8 mouse cellular contexts compared by ENCODE assay signal in genomic region chr12:75733331-75734070, GRCm38 (mm10). TPM values are rescaled to one million over a fixed set of nuclear protein-coding genes. Genes with fewer than 3 reads are reported as not detected.
A peak's percentile ranks its signal among the peaks of the same experiment; 100 is the strongest.
DNase-seq lines count a peak whose midpoint lies in the region; ATAC-seq and TF ChIP-seq lines count a peak whose summit lies in the region.

No protein-coding gene starts in this region.

- no peaks in the 10 kb centered on the region for H3K27me3 ChIP-seq in kidney, embryonic 14.5 days (ENCODE audit: control insufficient read depth, insufficient read depth, low read length)
- H3K27me3 ChIP-seq in heart, embryonic 16.5 days (ENCODE audit: control insufficient read depth, insufficient read depth, low read length), result no peaks in the 10 kb centered on the region
- no peaks in the 10 kb centered on the region for H3K27me3 ChIP-seq in lung, postnatal 0 days (replicated peaks; ENCODE audit: insufficient read depth, low read length)

- intact Hi-C loops in left cerebral cortex, postnatal 36 days (cut with DNase I), result loop anchor here (2.0 to 5.0 kb wide), 2 partner anchors 65 to 136 kb away; partner anchors contain the start of genes Ppp2r5e and Wdr89
- intact Hi-C loops in gastrocnemius, postnatal 36 days (cut with DNase I), result no loop called here

- no peak for TF ChIP-seq EP300 in lung, postnatal 0 days (IDR thresholded peaks at IDR 0.05)

- ATAC-seq in kidney, embryonic 14.5 days (ENCODE audit: low FRiP score, low TSS enrichment), result no peak
- ATAC-seq in heart, embryonic 16.5 days (replicated peaks; ENCODE audit: extremely low read depth, insufficient read depth, low FRiP score), result no peak
- ATAC-seq in lung, postnatal 0 days, result no peak

- H3K4me1 ChIP-seq in kidney, embryonic 14.5 days (ENCODE audit: control insufficient read depth, insufficient read depth, low read length), result no peaks in the 10 kb centered on the region; the same call in 1 of the 2 replicates
- H3K4me1 ChIP-seq in heart, embryonic 16.5 days (ENCODE audit: control insufficient read depth, insufficient read depth, low read length), result peaks cover 10% of the 10 kb centered on the region; the same call in 1 of the 2 replicates
- 0 out of 2 replicates have a peak, but pooled peaks cover 4% of the 10 kb centered on the region for H3K4me1 ChIP-seq in lung, postnatal 0 days (ENCODE audit: insufficient read depth, low read depth, low read length)

- no peak overlapping the region for H3K27ac ChIP-seq in kidney, embryonic 14.5 days (ENCODE audit: low read depth, low read length)
- peak overlapping the region; percentile 35; the same call in 1 of the 2 replicates for H3K27ac ChIP-seq in heart, embryonic 16.5 days (ENCODE audit: low read length)
- H3K27ac ChIP-seq in lung, postnatal 0 days (ENCODE audit: low read length), result no peak overlapping the region

- DNase-seq in kidney, adult 11 months, result no peak
- peak; percentile 55 for DNase-seq in adipocyte (ENCODE audit: low spot score)
- peak; percentile 59 for DNase-seq in lung, postnatal 0 days (ENCODE audit: low spot score)
- DNase-seq in B cell, adult 2 months, result no peak
- no peak for DNase-seq in left cerebral cortex, postnatal 36 days (ENCODE audit: low spot score in 2 of 2)
- no peak for DNase-seq in gastrocnemius, postnatal 36 days

- H3K36me3 ChIP-seq in kidney, embryonic 14.5 days (ENCODE audit: control insufficient read depth, insufficient read depth, low read length), result no peaks in the 10 kb centered on the region
- H3K36me3 ChIP-seq in heart, embryonic 16.5 days (ENCODE audit: control insufficient read depth, insufficient read depth), result peaks cover 4% of the 10 kb centered on the region
- 0 out of 2 replicates have a peak, but pooled peaks cover 3% of the 10 kb centered on the region for H3K36me3 ChIP-seq in lung, postnatal 0 days (ENCODE audit: insufficient read depth, low read length)

- peak overlapping the region; percentile 71 for H3K4me3 ChIP-seq in kidney, embryonic 14.5 days (ENCODE audit: low read length)
- peak overlapping the region; percentile 65 for H3K4me3 ChIP-seq in heart, embryonic 16.5 days (ENCODE audit: low read length)
- H3K4me3 ChIP-seq in lung, postnatal 0 days (ENCODE audit: low read depth, low read length), result peak overlapping the region; percentile 81

- TF ChIP-seq CTCF in lung, postnatal 0 days (IDR thresholded peaks at IDR 0.05), result no peak

- 39% methylated on average over 7 of the region's 7 CpGs for WGBS in kidney, embryonic 14.5 days
- 28% methylated on average over 7 of the region's 7 CpGs for WGBS in heart, embryonic 16.5 days
- 21% methylated on average over 7 of the region's 7 CpGs for WGBS in lung, postnatal 0 days

- peak overlapping the region; percentile 91 for H3K4me2 ChIP-seq in kidney, embryonic 14.5 days (replicated peaks; ENCODE audit: low read depth, low read length)
- H3K4me2 ChIP-seq in heart, embryonic 16.5 days (ENCODE audit: low read depth, low read length), result peak overlapping the region; percentile 90
- peak overlapping the region; percentile 91 for H3K4me2 ChIP-seq in lung, postnatal 0 days (replicated peaks; ENCODE audit: low read depth, low read length)

- no peak overlapping the region for H3K9ac ChIP-seq in kidney, embryonic 14.5 days (ENCODE audit: low read depth, low read length)
- peak overlapping the region; percentile 96 for H3K9ac ChIP-seq in heart, embryonic 16.5 days (ENCODE audit: low read length)
- no peak overlapping the region for H3K9ac ChIP-seq in lung, postnatal 0 days (replicated peaks; ENCODE audit: low read depth)

- no peaks in the 10 kb centered on the region for H3K9me3 ChIP-seq in kidney, embryonic 14.5 days (ENCODE audit: control insufficient read depth, low read length)
- no peaks in the 10 kb centered on the region for H3K9me3 ChIP-seq in heart, embryonic 16.5 days (replicated peaks; ENCODE audit: control insufficient read depth, low read length)
- H3K9me3 ChIP-seq in lung, postnatal 0 days (ENCODE audit: low read length), result no peaks in the 10 kb centered on the region

RNA-seq across cellular contexts. Expression of gene Sgpp1, which starts 2.0 kb away (rescaled TPM):
- 9.0 and 14.5 TPM in 2 replicates for polyA plus RNA-seq in kidney, embryonic 14.5 days (2014; fragmentation: Nextera tagmentation; extraction: Ambion mirVana)
- polyA plus RNA-seq in heart, embryonic 16.5 days (2015; fragmentation: Nextera tagmentation; extraction: Ambion mirVana), result 13.2 and 15.9 TPM in 2 replicates
- polyA plus RNA-seq in lung, postnatal 0 days (2015; fragmentation: Nextera tagmentation; extraction: Ambion mirVana), result 12.4 and 12.7 TPM in 2 replicates
- total RNA-seq in left cerebral cortex, postnatal 36 days (2021), result 10 to 100 TPM; 28.3 to 34.3 TPM
- total RNA-seq in gastrocnemius, postnatal 36 days (2021), result 10 to 100 TPM; 11.4 to 12.0 TPM

Comparison
In these comparisons a context has a peak if more than half of its experiments do, and no peak if none do; other contexts are left out.
1. DNase-seq: peak in adipocyte (single experiment) and lung, postnatal 0 days (single experiment); none in kidney, adult 11 months (single experiment), B cell, adult 2 months (0 of 2), left cerebral cortex, postnatal 36 days (0 of 2) and gastrocnemius, postnatal 36 days (0 of 2).
2. Peak in every context shown above with its lines, with median percentiles within 50 percentile points of each other: H3K4me2 ChIP-seq and H3K4me3 ChIP-seq.